Mouse (Mus musculus) myocyte (in vitro differentiated cells): ENCODE measurements at regions not wholly inside any gene's neighbourhood (a gene's known extent, or its start where the extent isn't known, plus 50 kb on each side); places are given as distances from the start of the nearest gene placed in this dataset.

Experiments
- MAX ChIP-seq: IDR thresholded peaks from one replicate; pipeline ENCODE4 v1.6.1; 2011; ENCODE audit warnings: low read depth, mild to moderate bottlenecking, control low read depth
- MYOD1 ChIP-seq, 3 experiments: IDR thresholded peaks; one replicate each; pipeline ENCODE4 v1.6.1; 2011; ENCODE audit warnings: control low read depth in 2 of 3, low read depth in 2 of 3, mild to moderate bottlenecking in 2 of 3, moderate library complexity in 1 of 3; ENCODE audit not compliant: insufficient read length in 2 of 3, control insufficient read depth in 1 of 3
- POLR2A ChIP-seq: IDR thresholded peaks from one replicate; pipeline ENCODE4 v1.6.1; 2011; ENCODE audit warnings: low read depth, mild to moderate bottlenecking, control low read depth, moderate library complexity; ENCODE audit not compliant: insufficient read length
- TCF3 ChIP-seq: IDR thresholded peaks from one replicate; pipeline ENCODE4 v1.6.1; 2011; ENCODE audit warnings: low read depth, control low read depth; ENCODE audit not compliant: insufficient read length
- USF1 ChIP-seq: IDR thresholded peaks from one replicate; pipeline ENCODE4 v1.6.1; 2011; ENCODE audit warnings: low read depth, mild to moderate bottlenecking, control low read depth, moderate library complexity

DNA sequence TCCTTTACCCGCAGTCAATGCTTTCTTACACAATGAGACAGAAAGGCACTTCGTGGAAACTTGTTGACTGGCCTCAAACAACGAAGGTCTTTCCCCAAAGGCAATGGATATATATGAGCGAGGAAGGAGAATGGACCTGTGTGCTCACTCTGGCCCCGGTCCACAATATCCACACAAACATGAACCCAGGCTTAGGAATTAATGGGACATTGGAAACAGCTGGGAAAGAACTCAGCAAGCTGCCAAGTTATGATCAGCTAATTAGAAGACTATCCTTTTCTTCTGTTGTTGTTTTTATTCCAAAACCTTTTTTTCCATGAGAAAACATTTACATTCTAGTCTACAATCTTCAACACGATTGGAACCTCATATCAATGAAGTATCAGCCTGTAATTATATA, 129.8 kb upstream of the Akirin2 start:
- TF ChIP-seq MYOD1 (IDR thresholded peaks at IDR 0.05; ENCODE audit: control insufficient read depth in 1 of 3, insufficient read length in 2 of 3, low read depth in 2 of 3) (no peak), USF1 (no peak), POLR2A (no peak), TCF3 (no peak), MAX (no peak)
